Mouse (Mus musculus) bone marrow, adult 2 months (tissue): Measurements from ENCODE around the gene Heg1. TPM values are rescaled to one million over a fixed set of nuclear protein-coding genes. Genes with fewer than 3 reads are reported as not detected.

Experiments
- H3K27ac ChIP-seq: fragments of 200-500 bp; 2 replicates; pipeline ENCODE4 v1.5.1; 2012; ENCODE audit warnings: low read depth, mild to moderate bottlenecking, control low read depth, inconsistent platforms, low read length; ENCODE audit not compliant: control insufficient read depth, poor library complexity, insufficient read depth
- H3K4me1 ChIP-seq: fragments of 200-500 bp; 2 replicates; pipeline ENCODE4 v1.6.1; 2011; ENCODE audit warnings: low read length; ENCODE audit not compliant: control insufficient read depth, insufficient read depth
- H3K4me3 ChIP-seq: fragments of 200-500 bp; replicated peaks from 2 replicates; pipeline ENCODE3; 2011; ENCODE audit warnings: mild to moderate bottlenecking, low read depth, low read length, control low read depth; ENCODE audit not compliant: control insufficient read depth
- CTCF ChIP-seq: fragments of 200-500 bp; IDR thresholded peaks from 2 replicates; pipeline ENCODE4 v1.5.1; 2011; ENCODE audit warnings: low read length, control low read depth; ENCODE audit not compliant: control insufficient read depth, insufficient read depth
- POLR2A ChIP-seq: fragments of 200-500 bp; IDR thresholded peaks from 2 replicates; pipeline ENCODE4 v1.6.1; 2011; ENCODE audit warnings: low read depth, mild to moderate bottlenecking, control low read depth, low read length, borderline replicate concordance; ENCODE audit not compliant: control insufficient read depth
- WGBS: fragments of 180-500 bp; shearing (Covaris S2); methylation state at CpG from one replicate; pipeline ENCODE4 v1.1.7; 2018; 5-methylcytosine and 5-hydroxymethylcytosine counted together
- polyA plus RNA-seq: library from polyadenylated mRNA; stranded (reverse); fragments of >200 nt; gene quantifications from 2 replicates; pipeline ENCODE4 v1.2.4, GENCODE M21; 2011; ENCODE audit warnings: low replicate concordance; ENCODE audit not compliant: missing spikeins, insufficient read depth, insufficient read length

Gene Heg1
- polyA plus RNA-seq, 1 experiment = 10.1 TPM

DNA sequence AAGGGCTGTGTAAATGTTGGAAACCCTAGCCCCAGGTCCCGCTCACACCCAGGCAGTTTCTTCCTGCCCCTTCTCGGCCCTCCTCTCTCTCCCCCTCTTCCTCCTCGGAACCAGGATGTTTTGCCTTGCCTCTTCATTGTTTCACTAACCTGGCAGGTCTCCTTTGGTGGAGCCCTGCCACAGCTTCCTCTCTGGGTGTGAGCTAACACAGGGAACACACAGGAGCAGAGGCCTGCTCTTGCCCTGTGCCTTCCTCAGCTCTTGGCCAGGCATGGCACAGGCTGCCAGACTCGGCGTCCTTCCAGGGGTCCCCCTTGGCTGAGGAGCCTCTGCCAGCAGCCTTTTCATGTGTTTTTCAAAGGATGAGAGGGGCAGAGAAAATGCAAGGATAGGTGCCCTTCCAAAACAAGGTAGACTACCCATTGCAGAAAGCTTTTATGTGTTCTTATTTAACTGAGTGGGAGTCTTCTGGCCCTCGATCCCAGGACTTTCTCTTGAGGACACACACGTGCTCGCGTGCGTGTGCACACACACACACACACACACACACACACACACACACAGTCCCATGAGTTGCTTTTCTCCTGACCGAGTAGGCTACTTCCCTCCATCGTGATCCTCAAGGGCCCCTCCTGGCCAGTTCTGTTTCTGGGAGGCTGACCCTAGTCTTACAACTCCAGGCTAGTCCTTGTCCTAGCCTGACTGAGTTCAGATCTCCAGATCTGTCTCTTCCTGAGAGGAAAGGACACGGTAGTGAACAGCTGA is 12.8 kb downstream of the Heg1 start:
- TF ChIP-seq CTCF (no peak), POLR2A (no peak)
- Histone ChIP-seq H3K4me1 (peaks cover 3% of the 10 kb centered on the region), H3K4me3 (no peak overlapping the region), H3K27ac (no peak overlapping the region)
- 51% methylated on average over 13 of the region's 13 CpGs for WGBS

DNA sequence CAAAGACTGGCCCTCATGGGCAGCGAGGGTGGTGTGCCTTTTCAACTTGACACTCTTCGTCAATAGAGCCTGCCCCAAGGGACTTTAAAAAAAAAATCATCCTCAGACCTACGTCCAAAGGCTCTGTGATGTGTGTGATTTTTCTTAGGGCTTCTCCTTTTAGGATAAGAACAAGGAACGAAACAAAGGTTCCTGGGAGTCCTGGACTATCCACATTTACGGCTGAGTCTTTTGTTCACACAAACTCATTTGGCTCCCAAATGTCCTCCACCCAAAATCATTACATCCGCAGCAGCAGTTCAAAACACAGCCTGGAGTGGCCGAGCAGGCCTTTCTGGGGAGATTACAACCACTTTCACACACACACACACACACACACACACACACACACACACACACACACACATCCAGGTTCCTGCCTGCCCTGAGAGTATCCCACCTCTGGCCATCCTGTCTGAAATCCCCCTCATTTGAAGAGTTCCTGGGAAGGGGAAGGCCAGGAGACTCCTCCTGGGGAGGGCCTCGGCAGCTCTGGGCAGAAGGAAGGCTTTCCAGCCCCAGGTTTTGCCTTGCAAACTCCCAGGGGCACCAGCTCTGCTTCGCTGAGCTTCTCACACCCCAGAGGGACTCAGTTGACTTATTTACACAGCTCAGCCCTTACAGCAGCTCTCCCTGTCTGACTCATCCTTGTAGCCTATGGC is 13.6 kb downstream of the Heg1 start:
- 72% methylated on average over 9 of the region's 9 CpGs for WGBS
- Histone ChIP-seq H3K4me3 (no peak overlapping the region), H3K27ac (no peak overlapping the region), H3K4me1 (peaks cover 2% of the 10 kb centered on the region)
- TF ChIP-seq POLR2A (no peak), CTCF (no peak)

DNA sequence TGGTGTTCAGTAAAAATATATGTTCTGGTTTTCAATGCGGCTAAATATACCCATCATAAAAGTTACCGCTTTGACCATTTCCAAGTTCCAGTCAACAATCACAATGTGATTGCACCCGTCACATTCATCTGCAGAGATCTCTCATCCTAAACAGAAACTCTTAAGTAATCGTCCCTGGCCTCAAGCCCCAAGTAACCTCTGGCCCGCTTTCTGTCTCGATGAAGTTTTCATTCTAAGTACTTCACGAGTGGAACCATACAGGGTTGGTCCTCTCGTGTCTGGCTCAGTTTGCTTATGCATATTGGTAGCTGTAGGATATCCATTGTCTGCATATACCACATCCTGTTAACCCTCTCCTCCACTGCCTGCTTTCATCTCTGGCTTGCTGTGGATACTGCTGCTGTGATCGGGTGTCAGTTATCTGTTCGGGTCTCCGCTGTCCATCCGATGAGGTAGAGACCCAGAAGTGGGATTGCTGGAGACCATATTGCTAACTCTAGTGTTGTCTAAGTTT is 14.2 kb downstream of the Heg1 start:
- TF ChIP-seq POLR2A (no peak), CTCF (no peak)
- 70% methylated on average over 12 of the region's 12 CpGs for WGBS
- Histone ChIP-seq H3K4me1 (peaks cover 2% of the 10 kb centered on the region), H3K4me3 (no peak overlapping the region), H3K27ac (no peak overlapping the region)

DNA sequence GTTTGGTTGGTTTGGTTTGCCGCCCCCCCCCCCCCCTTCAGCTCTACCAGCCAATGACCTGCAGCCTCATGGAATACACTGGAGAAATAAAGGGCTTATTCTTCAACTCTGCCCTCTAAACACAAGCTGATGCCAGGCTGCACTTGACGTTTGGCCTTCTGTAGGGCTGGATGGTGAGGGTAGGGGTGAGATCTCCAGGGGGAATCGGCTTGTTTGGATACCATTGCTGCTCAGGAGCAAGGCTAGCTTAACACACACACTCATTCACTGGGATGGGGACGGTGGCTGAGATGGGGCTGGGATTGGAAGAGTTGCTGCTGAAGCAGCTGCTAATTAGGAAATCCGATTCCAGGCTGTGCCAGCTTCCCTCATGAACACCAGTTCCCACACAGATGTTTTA is 16.4 kb downstream of the Heg1 start:
- WGBS = 80% methylated on average over 5 of the region's 5 CpGs
- Histone ChIP-seq H3K27ac (no peak overlapping the region), H3K4me3 (no peak overlapping the region), H3K4me1 (no peaks in the 10 kb centered on the region; the same call in 1 of the 2 replicates)
- TF ChIP-seq CTCF = no peak
- TF ChIP-seq POLR2A = no peak

DNA sequence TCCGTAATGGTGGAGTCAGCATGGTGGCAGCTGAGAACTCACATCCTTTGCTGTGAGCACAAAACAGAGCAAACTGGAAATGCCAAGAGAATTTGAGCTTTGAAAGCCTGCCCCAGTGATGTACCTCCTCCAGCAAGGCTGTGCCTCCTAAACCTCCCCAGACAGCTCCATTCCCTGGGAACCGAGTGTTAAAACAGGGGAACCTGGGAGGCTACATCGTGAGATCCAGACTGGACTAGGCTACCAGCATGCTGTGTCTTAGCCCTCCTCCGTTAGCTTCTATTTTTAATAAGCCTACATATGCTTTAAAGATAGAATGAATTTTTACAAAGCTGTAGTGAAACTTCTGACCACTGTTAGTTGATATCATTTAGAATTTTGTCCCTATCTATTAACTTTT is 17.7 kb downstream of the Heg1 start:
- H3K27ac ChIP-seq = no peak overlapping the region
- TF ChIP-seq POLR2A (no peak), CTCF (no peak)
- H3K4me3 ChIP-seq = no peak overlapping the region
- H3K4me1 ChIP-seq = no peaks in the 10 kb centered on the region; the same call in 1 of the 2 replicates
- 92% methylated on average over 4 of the region's 4 CpGs for WGBS

DNA sequence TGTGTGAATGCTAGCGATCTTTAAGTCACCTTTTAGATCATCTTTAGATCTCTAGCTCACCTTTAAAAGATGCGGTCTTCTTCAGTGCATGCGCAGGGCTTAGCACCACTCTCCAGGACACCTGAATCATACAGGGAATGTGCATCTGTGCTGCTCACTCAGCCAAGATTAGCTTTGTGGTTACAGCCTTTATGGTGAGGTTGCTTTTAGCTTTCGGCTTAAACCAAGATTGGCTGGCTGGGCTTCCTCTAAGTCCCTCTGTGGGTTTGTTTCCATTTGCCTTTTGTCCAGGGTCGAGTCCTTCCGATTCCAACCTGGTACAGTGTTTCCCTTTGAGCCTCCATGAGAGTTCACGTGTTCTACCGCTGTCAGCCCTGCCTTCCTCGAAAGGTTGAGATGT is 20.1 kb downstream of the Heg1 start:
- TF ChIP-seq POLR2A = no peak
- TF ChIP-seq CTCF = no peak
- WGBS = 64% methylated on average over 9 of the region's 9 CpGs
- Histone ChIP-seq H3K4me3 (no peak overlapping the region), H3K4me1 (peaks cover 1% of the 10 kb centered on the region), H3K27ac (no peak overlapping the region)

DNA sequence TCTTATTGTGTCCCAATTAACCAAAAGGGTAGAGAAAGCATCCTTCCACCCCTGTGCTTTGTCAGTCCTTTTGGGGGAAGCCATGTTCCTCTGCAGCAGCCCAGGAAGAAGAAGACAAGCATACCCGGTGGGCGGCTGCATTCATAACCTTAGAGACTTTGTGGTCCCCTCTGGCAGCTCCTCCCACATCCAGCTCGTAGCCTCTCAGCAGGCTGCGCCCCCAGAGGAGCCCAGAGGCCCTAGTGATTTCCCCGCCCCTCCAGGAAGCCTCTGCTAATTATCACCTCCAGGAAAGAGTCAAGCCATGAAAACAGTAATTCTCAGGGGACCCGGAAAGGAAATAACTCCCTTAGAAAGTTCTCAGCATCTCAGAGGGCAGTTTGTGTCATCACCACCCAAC is 21.1 kb downstream of the Heg1 start:
- TF ChIP-seq CTCF (no peak), POLR2A (no peak)
- Histone ChIP-seq H3K4me3 (no peak overlapping the region), H3K4me1 (peaks cover 1% of the 10 kb centered on the region), H3K27ac (no peak overlapping the region)
- 54% methylated on average over 6 of the region's 6 CpGs for WGBS

DNA sequence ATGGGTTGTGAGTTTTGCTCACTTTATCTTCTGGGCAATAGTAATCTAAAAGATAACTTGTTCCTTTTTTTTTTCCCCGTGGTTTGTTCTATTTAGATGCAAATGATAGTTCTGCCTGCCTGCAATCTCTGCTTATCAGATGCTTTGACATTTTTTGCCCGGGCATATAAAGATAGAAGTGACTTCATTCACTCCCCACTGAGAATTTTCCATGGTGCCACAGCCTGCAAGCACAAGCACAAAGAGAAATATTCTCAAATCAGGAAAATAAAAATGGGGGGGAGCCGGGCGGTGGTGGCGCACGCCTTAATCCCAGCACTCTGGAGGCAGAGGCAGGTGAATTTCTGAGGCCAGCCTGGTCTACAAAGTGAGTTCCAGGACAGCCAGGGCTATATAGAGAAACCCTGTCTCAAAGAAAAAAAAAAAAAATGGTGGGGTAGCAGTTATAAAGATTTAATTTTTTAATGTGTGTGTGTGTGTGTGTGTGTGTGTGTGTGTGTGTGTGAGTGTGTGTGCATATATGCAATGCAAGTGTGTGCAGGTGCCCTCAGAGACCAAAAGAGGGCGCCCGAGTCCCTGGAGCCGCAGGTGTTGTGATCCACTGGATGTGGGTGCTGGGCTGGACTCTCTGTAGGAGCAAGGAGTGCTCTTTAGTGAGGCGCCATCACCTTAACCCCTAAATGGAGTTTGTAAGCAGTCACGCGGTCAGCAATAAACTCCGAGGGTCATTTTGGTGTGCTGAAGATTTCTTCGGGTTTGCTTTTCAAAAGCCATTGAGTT is 22.1 kb downstream of the Heg1 start:
- TF ChIP-seq POLR2A (no peak), CTCF (no peak)
- WGBS = 84% methylated on average over 14 of the region's 14 CpGs
- no peak overlapping the region; the same call in 1 of the 2 replicates for H3K27ac ChIP-seq
- peaks cover 1% of the 10 kb centered on the region for H3K4me1 ChIP-seq
- no peak overlapping the region for H3K4me3 ChIP-seq
